Mouse (Mus musculus) testis, adult 2 months (tissue): ENCODE results near the gene Aacs. TPM values are rescaled to one million over a fixed set of nuclear protein-coding genes. Genes with fewer than 3 reads are reported as not detected.

Experiments used
- H3K27ac ChIP-seq: fragments of 200-500 bp; 2 replicates; pipeline ENCODE4 v1.5.1; 2012; ENCODE audit warnings: low read depth, low read length; ENCODE audit not compliant: control insufficient read depth, insufficient read depth
- H3K27me3 ChIP-seq: fragments of 200-500 bp; 2 replicates; pipeline ENCODE4 v1.6.1; 2012; ENCODE audit warnings: mild to moderate bottlenecking, low read length, moderate library complexity; ENCODE audit not compliant: control insufficient read depth, insufficient read depth
- H3K36me3 ChIP-seq: fragments of 200-500 bp; 2 replicates; pipeline ENCODE4 v1.6.1; 2012; ENCODE audit warnings: mild to moderate bottlenecking, low read length; ENCODE audit not compliant: control insufficient read depth, insufficient read depth
- H3K4me1 ChIP-seq: fragments of 200-500 bp; 2 replicates; pipeline ENCODE4 v1.6.1; 2012; ENCODE audit warnings: low read length; ENCODE audit not compliant: control insufficient read depth, insufficient read depth
- H3K4me3 ChIP-seq: fragments of 200-500 bp; 2 replicates; pipeline ENCODE4 v1.5.1; 2012; ENCODE audit warnings: low read depth, mild to moderate bottlenecking, low read length, moderate library complexity, mixed read lengths; ENCODE audit not compliant: control insufficient read depth
- CTCF ChIP-seq: fragments of 200-500 bp; IDR thresholded peaks from 2 replicates; pipeline ENCODE4 v1.5.1; 2012; ENCODE audit warnings: low read depth, mild to moderate bottlenecking, inconsistent platforms, low read length, moderate library complexity; ENCODE audit not compliant: control insufficient read depth, insufficient read depth, insufficient replicate concordance
- POLR2A ChIP-seq: fragments of 200-500 bp; IDR thresholded peaks from 2 replicates; pipeline ENCODE4 v1.6.1; 2012; ENCODE audit warnings: low read depth, mild to moderate bottlenecking, inconsistent platforms, low read length, moderate library complexity; ENCODE audit not compliant: control insufficient read depth
- polyA plus RNA-seq: library from polyadenylated mRNA; depleted of rRNA; stranded (reverse); fragments of >200 nt; gene quantifications from 2 replicates; pipeline ENCODE4 v1.2.3, GENCODE M21; 2012

Aacs gene
- polyA plus RNA-seq, 1 experiment, result 90.7 TPM

GRCm38 (mm10) chr5:125442136-125442995 is 33.2 kb upstream of the Aacs start:
- no peak for TF ChIP-seq POLR2A
- TF ChIP-seq CTCF, result no peak
- peak overlapping the region; percentile 93 for H3K4me3 ChIP-seq
- H3K4me1 ChIP-seq, result peaks cover 12% of the 10 kb centered on the region
- peak overlapping the region; percentile 75 for H3K27ac ChIP-seq
- no peaks in the 10 kb centered on the region for H3K27me3 ChIP-seq
- no peaks in the 10 kb centered on the region for H3K36me3 ChIP-seq

GRCm38 (mm10) chr5:125443335-125443734 is 32.3 kb upstream of the Aacs start:
- H3K27ac ChIP-seq, result no peak overlapping the region
- TF ChIP-seq POLR2A (no peak), CTCF (no peak)
- no peaks in the 10 kb centered on the region for H3K36me3 ChIP-seq
- no peak overlapping the region for H3K4me3 ChIP-seq
- H3K4me1 ChIP-seq, result peaks cover 12% of the 10 kb centered on the region
- no peaks in the 10 kb centered on the region for H3K27me3 ChIP-seq

GRCm38 (mm10) chr5:125443915-125444314 is 31.7 kb upstream of the Aacs start:
- Histone ChIP-seq H3K4me1 (peaks cover 12% of the 10 kb centered on the region), H3K36me3 (no peaks in the 10 kb centered on the region), H3K27ac (no peak overlapping the region), H3K27me3 (no peaks in the 10 kb centered on the region), H3K4me3 (no peak overlapping the region)
- no peak for TF ChIP-seq CTCF
- TF ChIP-seq POLR2A, result no peak

GRCm38 (mm10) chr5:125444554-125444953 is 31.1 kb upstream of the Aacs start:
- no peaks in the 10 kb centered on the region for H3K27me3 ChIP-seq
- peaks cover 12% of the 10 kb centered on the region for H3K4me1 ChIP-seq
- H3K4me3 ChIP-seq, result no peak overlapping the region
- no peaks in the 10 kb centered on the region for H3K36me3 ChIP-seq
- no peak overlapping the region for H3K27ac ChIP-seq
- TF ChIP-seq POLR2A (no peak), CTCF (no peak)

- TF ChIP-seq CTCF (no peak), POLR2A (no peak)
- Histone ChIP-seq H3K27me3 (no peaks in the 10 kb centered on the region), H3K36me3 (no peaks in the 10 kb centered on the region), H3K4me1 (peaks cover 8% of the 10 kb centered on the region), H3K4me3 (no peak overlapping the region), H3K27ac (no peak overlapping the region)
Observed at GRCm38 (mm10) chr5:125446344-125446743, 29.3 kb upstream of the Aacs start.

- H3K36me3 ChIP-seq, result no peaks in the 10 kb centered on the region
- H3K4me3 ChIP-seq, result no peak overlapping the region
- no peak overlapping the region for H3K27ac ChIP-seq
- H3K27me3 ChIP-seq, result no peaks in the 10 kb centered on the region
- H3K4me1 ChIP-seq, result peaks cover 2% of the 10 kb centered on the region
- TF ChIP-seq CTCF (no peak), POLR2A (no peak)
Observed at GRCm38 (mm10) chr5:125448026-125448425, 27.6 kb upstream of the Aacs start.

- TF ChIP-seq CTCF (no peak), POLR2A (no peak)
Observed at GRCm38 (mm10) chr5:125448631-125449030, 27.0 kb upstream of the Aacs start.

More at GRCm38 (mm10) chr5:125448631-125449030, 27.0 kb upstream of the Aacs start:
- H3K27me3 ChIP-seq, result no peaks in the 10 kb centered on the region
- H3K36me3 ChIP-seq, result no peaks in the 10 kb centered on the region
- peaks cover under 1% of the 10 kb centered on the region for H3K4me1 ChIP-seq
- H3K4me3 ChIP-seq, result no peak overlapping the region
- H3K27ac ChIP-seq, result no peak overlapping the region
